Mouse (Mus musculus): ENCODE measurements around the gene Oaz1. TPM values are rescaled to one million over a fixed set of nuclear protein-coding genes. Genes with fewer than 3 reads are reported as not detected.
A peak's percentile ranks its signal among the peaks of the same experiment; 100 is the strongest.

Oaz1 gene
- polyA plus RNA-seq, 1 experiment from 2014 or later = 1,885 TPM

- Histone ChIP-seq H3K36me3 (peaks cover 20% of the 10 kb centered on the region), H3K27ac (replicated peaks) (peak overlapping the region; percentile 48; the same call in 1 of the 2 replicates), H3K27me3 (no peaks in the 10 kb centered on the region), H3K4me3 (replicated peaks) (peak overlapping the region; percentile 96), H3K4me2 (replicated peaks) (peak overlapping the region; percentile 100), H3K4me1 (peaks cover 38% of the 10 kb centered on the region), H3K9me3 (replicated peaks) (no peaks in the 10 kb centered on the region), H3K9ac (peak overlapping the region; percentile 90; the same call in 1 of the 2 replicates)
- WGBS = 34% methylated on average over 3 of the region's 3 CpGs
- ATAC-seq (ENCODE audit: insufficient number of reproducible peaks, low FRiP score, low TSS enrichment, low read depth) = no peak
Measured at GRCm38 (mm10) chr10:80856267-80856666, 29.8 kb downstream of the Oaz1 start.

- peaks cover 20% of the 10 kb centered on the region for H3K36me3 ChIP-seq
- no peak for ATAC-seq (ENCODE audit: insufficient number of reproducible peaks, low FRiP score, low TSS enrichment, low read depth)
- peaks cover 38% of the 10 kb centered on the region for H3K4me1 ChIP-seq
- no peak overlapping the region for H3K9ac ChIP-seq
- no peak overlapping the region for H3K4me3 ChIP-seq (replicated peaks)
- H3K9me3 ChIP-seq (replicated peaks) = no peaks in the 10 kb centered on the region
- H3K27ac ChIP-seq (replicated peaks) = peak overlapping the region; percentile 48; the same call in 1 of the 2 replicates
- H3K4me2 ChIP-seq (replicated peaks) = peak overlapping the region; percentile 100; the same call in 1 of the 2 replicates
- 63% methylated on average over 5 of the region's 5 CpGs for WGBS
- no peaks in the 10 kb centered on the region for H3K27me3 ChIP-seq
Measured at GRCm38 (mm10) chr10:80856908-80857307, 30.5 kb downstream of the Oaz1 start.

GRCm38 (mm10) chr10:80857386-80857785, 30.9 kb downstream of the Oaz1 start:
- Histone ChIP-seq H3K4me3 (replicated peaks) (no peak overlapping the region), H3K9me3 (replicated peaks) (no peaks in the 10 kb centered on the region), H3K4me2 (replicated peaks) (no peak overlapping the region), H3K36me3 (peaks cover 20% of the 10 kb centered on the region), H3K27ac (replicated peaks) (no peak overlapping the region; the same call in 1 of the 2 replicates), H3K27me3 (no peaks in the 10 kb centered on the region), H3K9ac (peak overlapping the region; percentile 9; the same call in 1 of the 2 replicates), H3K4me1 (peaks cover 38% of the 10 kb centered on the region)
- no peak for ATAC-seq (ENCODE audit: insufficient number of reproducible peaks, low FRiP score, low TSS enrichment, low read depth)
- 40% methylated on average over 8 of the region's 8 CpGs for WGBS

- Histone ChIP-seq H3K27ac (replicated peaks) (no peak overlapping the region; the same call in 1 of the 2 replicates), H3K4me1 (peaks cover 38% of the 10 kb centered on the region), H3K27me3 (no peaks in the 10 kb centered on the region), H3K4me2 (replicated peaks) (no peak overlapping the region), H3K9me3 (replicated peaks) (no peaks in the 10 kb centered on the region), H3K36me3 (peaks cover 23% of the 10 kb centered on the region), H3K9ac (peak overlapping the region; percentile 9; the same call in 1 of the 2 replicates), H3K4me3 (replicated peaks) (no peak overlapping the region)
- 44% methylated on average over 3 of the region's 3 CpGs for WGBS
- no peak for ATAC-seq (ENCODE audit: insufficient number of reproducible peaks, low FRiP score, low TSS enrichment, low read depth)
Measured at GRCm38 (mm10) chr10:80857848-80858247, 31.4 kb downstream of the Oaz1 start.

- H3K4me1 ChIP-seq = peaks cover 37% of the 10 kb centered on the region
- H3K27ac ChIP-seq (replicated peaks) = no peak overlapping the region
- 83% methylated on average over 7 of the region's 7 CpGs for WGBS
- H3K9me3 ChIP-seq (replicated peaks) = no peaks in the 10 kb centered on the region
- no peak overlapping the region for H3K4me3 ChIP-seq (replicated peaks)
- no peaks in the 10 kb centered on the region for H3K27me3 ChIP-seq
- ATAC-seq (ENCODE audit: insufficient number of reproducible peaks, low FRiP score, low TSS enrichment, low read depth) = no peak
- peaks cover 23% of the 10 kb centered on the region for H3K36me3 ChIP-seq
- no peak overlapping the region for H3K9ac ChIP-seq
- no peak overlapping the region for H3K4me2 ChIP-seq (replicated peaks)
Measured at GRCm38 (mm10) chr10:80858350-80858935, 32.0 kb downstream of the Oaz1 start.

DNA sequence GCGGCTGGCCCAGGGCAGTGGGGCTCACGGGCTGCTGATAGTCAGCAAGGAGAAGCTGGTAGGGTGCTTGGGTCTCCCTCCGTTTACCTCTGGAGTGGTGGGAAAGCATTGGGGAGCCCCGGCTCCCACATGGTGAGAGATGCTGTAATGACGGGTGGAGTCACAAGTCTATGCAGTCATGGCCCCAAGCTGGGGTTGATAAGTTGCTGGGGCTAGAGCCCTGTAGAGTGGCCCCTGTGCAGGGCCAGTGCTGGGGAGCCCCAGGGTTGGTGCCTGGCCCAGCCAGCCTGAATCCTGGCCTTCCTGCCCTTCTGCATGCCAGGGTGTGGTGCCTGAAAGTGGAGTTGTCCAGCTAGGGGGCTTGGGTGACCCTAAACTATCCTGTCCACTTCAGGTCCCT, 35.8 kb downstream of the Oaz1 start:
- Histone ChIP-seq H3K27ac (replicated peaks) (no peak overlapping the region), H3K36me3 (peaks cover 57% of the 10 kb centered on the region), H3K4me1 (peaks cover 6% of the 10 kb centered on the region), H3K4me3 (replicated peaks) (no peak overlapping the region), H3K9ac (no peak overlapping the region; the same call in 1 of the 2 replicates), H3K9me3 (replicated peaks) (no peaks in the 10 kb centered on the region), H3K27me3 (no peaks in the 10 kb centered on the region), H3K4me2 (replicated peaks) (no peak overlapping the region)
- no peak for ATAC-seq (ENCODE audit: insufficient number of reproducible peaks, low FRiP score, low TSS enrichment, low read depth)
- 93% methylated on average over 5 of the region's 5 CpGs for WGBS

DNA sequence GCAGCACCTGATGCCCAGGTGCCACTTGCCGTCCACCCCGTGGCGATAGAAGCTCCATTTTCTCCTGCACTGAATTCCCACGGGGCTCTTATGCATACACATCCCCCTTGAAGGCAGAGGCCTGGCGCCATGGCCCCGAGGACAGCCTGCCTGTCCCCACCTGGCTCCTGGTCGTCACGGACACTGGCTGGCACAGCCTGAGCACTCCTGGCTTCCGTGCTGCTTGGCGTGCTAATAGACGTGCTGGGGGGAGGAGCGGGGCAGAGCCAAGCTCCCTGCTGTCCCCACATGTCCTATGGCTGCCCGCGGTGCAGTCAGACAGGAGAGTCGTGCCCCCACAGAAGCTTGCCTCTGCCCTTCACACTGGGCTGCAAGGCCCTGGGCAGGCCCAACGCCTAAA, 38.0 kb downstream of the Oaz1 start:
- Histone ChIP-seq H3K4me2 (replicated peaks) (no peak overlapping the region), H3K4me1 (no peaks in the 10 kb centered on the region), H3K27me3 (no peaks in the 10 kb centered on the region), H3K9me3 (replicated peaks) (no peaks in the 10 kb centered on the region), H3K9ac (no peak overlapping the region), H3K36me3 (peaks cover 75% of the 10 kb centered on the region), H3K27ac (replicated peaks) (no peak overlapping the region), H3K4me3 (replicated peaks) (no peak overlapping the region)
- ATAC-seq (ENCODE audit: insufficient number of reproducible peaks, low FRiP score, low TSS enrichment, low read depth) = no peak
- WGBS = 88% methylated on average over 16 of the region's 16 CpGs

DNA sequence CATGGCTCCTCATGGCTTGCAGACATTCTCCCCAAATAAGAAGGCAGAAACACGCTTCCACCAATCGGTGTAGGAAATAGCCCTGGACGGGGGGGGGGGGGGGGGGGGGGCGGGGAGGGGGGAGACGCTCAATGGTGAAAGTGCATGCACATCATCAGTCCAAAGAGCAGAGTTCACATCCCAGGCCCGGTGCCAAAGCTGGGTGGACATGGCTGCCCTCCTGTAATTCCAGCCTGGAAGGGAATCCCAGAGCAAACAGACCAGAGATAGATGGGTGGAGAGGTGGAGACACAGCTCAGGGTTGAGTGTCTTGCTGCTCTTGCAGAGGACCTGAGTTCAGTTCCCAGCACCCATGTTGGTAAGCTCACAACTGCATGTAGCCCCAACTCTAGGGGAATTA, 44.5 kb downstream of the Oaz1 start:
- Histone ChIP-seq H3K9ac (no peak overlapping the region), H3K27me3 (no peaks in the 10 kb centered on the region; the same call in 1 of the 2 replicates), H3K36me3 (peaks cover 31% of the 10 kb centered on the region), H3K27ac (replicated peaks) (no peak overlapping the region), H3K4me3 (replicated peaks) (no peak overlapping the region), H3K4me2 (replicated peaks) (no peak overlapping the region), H3K9me3 (replicated peaks) (no peaks in the 10 kb centered on the region), H3K4me1 (no peaks in the 10 kb centered on the region)
- 88% methylated on average over 3 of the region's 6 CpGs for WGBS
- no peak for ATAC-seq (ENCODE audit: insufficient number of reproducible peaks, low FRiP score, low TSS enrichment, low read depth)

DNA sequence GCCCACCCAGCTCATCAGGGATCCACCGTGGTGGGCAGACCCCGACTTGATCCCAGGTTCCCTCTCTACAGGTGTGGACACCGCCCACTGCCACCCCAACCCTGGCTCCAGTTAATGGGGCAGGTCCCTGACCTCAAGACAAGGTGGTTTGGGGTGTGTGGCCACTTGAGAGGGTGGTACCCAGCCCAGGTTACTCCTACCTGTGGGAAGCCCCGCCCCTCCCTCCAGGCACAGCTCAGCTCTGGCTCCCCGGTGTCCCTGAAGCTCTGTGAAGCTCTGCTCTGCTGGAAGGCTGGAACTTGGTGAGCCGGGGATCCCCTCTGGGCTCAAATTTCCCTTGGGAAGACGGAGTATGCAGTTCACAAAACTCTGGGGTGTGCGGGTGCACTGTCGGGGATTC, 45.1 kb downstream of the Oaz1 start, which contains the start of gene Tmprss9:
Gene Tmprss9, plus strand, starts transcription at position 268 of the 400 bp plus-strand sequence.
- 27% methylated on average over 9 of the region's 9 CpGs for WGBS
- H3K9me3 ChIP-seq (replicated peaks) = no peaks in the 10 kb centered on the region
- no peak within 1 kb of the TSS for H3K27ac ChIP-seq (replicated peaks)
- ATAC-seq (ENCODE audit: insufficient number of reproducible peaks, low FRiP score, low TSS enrichment, low read depth) = no peak
- H3K36me3 ChIP-seq = peaks cover 25% of the 10 kb centered on the region
- no peaks in the 10 kb centered on the region; the same call in 1 of the 2 replicates for H3K27me3 ChIP-seq
- H3K4me1 ChIP-seq = peaks cover 5% of the 10 kb centered on the region
- H3K9ac ChIP-seq = no peak within 1 kb of the TSS
- H3K4me2 ChIP-seq (replicated peaks) = no peak within 1 kb of the TSS
- no peak within 1 kb of the TSS for H3K4me3 ChIP-seq (replicated peaks)

- no peak for ATAC-seq (ENCODE audit: insufficient number of reproducible peaks, low FRiP score, low TSS enrichment, low read depth)
- Histone ChIP-seq H3K9ac (no peak overlapping the region), H3K4me2 (replicated peaks) (no peak overlapping the region)
Measured at GRCm38 (mm10) chr10:80874035-80874434, 47.6 kb downstream of the Oaz1 start.

DNA sequence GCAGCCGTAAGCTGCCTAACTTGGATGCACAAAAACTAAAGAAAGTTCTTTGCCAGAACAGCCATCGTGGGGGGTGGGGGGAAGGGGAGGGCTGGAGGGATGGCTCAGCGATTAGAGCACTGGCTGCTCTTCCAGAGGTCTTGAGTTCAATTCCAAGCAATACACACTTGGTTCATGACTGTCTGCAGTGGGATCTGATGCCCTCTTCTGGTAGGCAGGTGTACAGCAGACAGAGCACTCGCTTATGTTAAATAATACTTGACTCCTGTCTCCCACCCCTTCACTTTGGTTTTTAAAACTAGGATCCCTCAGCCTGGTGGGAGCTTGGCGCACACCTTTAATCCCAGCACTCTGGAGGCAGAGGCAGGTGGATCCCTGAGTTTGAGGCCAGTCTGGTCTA, 49.6 kb downstream of the Oaz1 start:
- peaks cover 6% of the 10 kb centered on the region for H3K4me1 ChIP-seq
- no peaks in the 10 kb centered on the region; the same call in 1 of the 2 replicates for H3K27me3 ChIP-seq
- no peak overlapping the region for H3K4me2 ChIP-seq (replicated peaks)
- 26% methylated on average over 5 of the region's 5 CpGs for WGBS
- H3K27ac ChIP-seq (replicated peaks) = no peak overlapping the region
- H3K36me3 ChIP-seq = no peaks in the 10 kb centered on the region
- H3K4me3 ChIP-seq (replicated peaks) = no peak overlapping the region
- no peak for ATAC-seq (ENCODE audit: insufficient number of reproducible peaks, low FRiP score, low TSS enrichment, low read depth)
- H3K9me3 ChIP-seq (replicated peaks) = no peaks in the 10 kb centered on the region
- no peak overlapping the region for H3K9ac ChIP-seq

More at GRCm38 (mm10) chr10:80874035-80874434, 47.6 kb downstream of the Oaz1 start:
- Histone ChIP-seq H3K27ac (replicated peaks) (no peak overlapping the region), H3K27me3 (no peaks in the 10 kb centered on the region; the same call in 1 of the 2 replicates), H3K4me3 (replicated peaks) (no peak overlapping the region), H3K4me1 (peaks cover 6% of the 10 kb centered on the region), H3K9me3 (replicated peaks) (no peaks in the 10 kb centered on the region), H3K36me3 (peaks cover under 1% of the 10 kb centered on the region; the same call in 1 of the 2 replicates)
- 75% methylated on average over 9 of the region's 9 CpGs for WGBS

GRCm38 (mm10) chr10:80876594-80876993, 50.1 kb downstream of the Oaz1 start:
- no peak overlapping the region for H3K4me3 ChIP-seq (replicated peaks)
- 15% methylated on average over 3 of the region's 3 CpGs for WGBS
- no peak overlapping the region for H3K4me2 ChIP-seq (replicated peaks)
- H3K27me3 ChIP-seq = no peaks in the 10 kb centered on the region; the same call in 1 of the 2 replicates
- no peaks in the 10 kb centered on the region for H3K9me3 ChIP-seq (replicated peaks)
- no peaks in the 10 kb centered on the region for H3K36me3 ChIP-seq
- ATAC-seq (ENCODE audit: insufficient number of reproducible peaks, low FRiP score, low TSS enrichment, low read depth) = no peak
- no peak overlapping the region for H3K9ac ChIP-seq
- H3K4me1 ChIP-seq = peaks cover 6% of the 10 kb centered on the region
- no peak overlapping the region for H3K27ac ChIP-seq (replicated peaks)

Measured in embryonic facial prominence, embryonic 15.5 days (tissue).